Mouse (Mus musculus) granulocyte monocyte progenitor cell, adult 5-6 weeks (primary cell): ENCODE measurements around the gene Tmem211. TPM values are rescaled to one million over a fixed set of nuclear protein-coding genes. Genes with fewer than 3 reads are reported as not detected.
A peak's percentile ranks its signal among the peaks of the same experiment; 100 is the strongest.

ENCODE experiments used
- ATAC-seq: replicated peaks from 2 replicates; pipeline ENCODE4 v1.8.0; 2016; ENCODE audit warnings: mild to moderate bottlenecking, moderate TSS enrichment, inconsistent platforms; ENCODE audit not compliant: poor library complexity, severe bottlenecking
- total RNA-seq, 2 experiments: library from RNA; stranded (forward) in 1 of 2; stranded (reverse) in 1 of 2; fragments of 200-712, 200-1000 nt in 1 of 2; fragments of >200 nt in 1 of 2; fragmentation: Nextera tagmentation in 1 of 2; gene quantifications; 2 replicates each; pipeline ENCODE4 v1.2.3; 2014 to 2017

Tmem211 gene
- total RNA-seq, 2 experiments from 2014 or later: not detected

GRCm38 (mm10) chr5:113210314-113210713 lies 16.4 kb upstream of the Tmem211 start:
- ATAC-seq: no peak

- ATAC-seq: no peak
Measured at GRCm38 (mm10) chr5:113212156-113212835, 14.4 kb upstream of the Tmem211 start.

GRCm38 (mm10) chr5:113214041-113214440 lies 12.7 kb upstream of the Tmem211 start:
- ATAC-seq: no peak

- peak; percentile 12; the same call in 1 of the 2 replicates for ATAC-seq
Measured at GRCm38 (mm10) chr5:113214455-113214854, 12.3 kb upstream of the Tmem211 start.

GRCm38 (mm10) chr5:113215610-113216011 lies 11.1 kb upstream of the Tmem211 start:
- no peak for ATAC-seq

- ATAC-seq: no peak
Measured at GRCm38 (mm10) chr5:113216328-113216960, 10.3 kb upstream of the Tmem211 start.

- ATAC-seq: no peak
Measured at GRCm38 (mm10) chr5:113217076-113217475, 9.6 kb upstream of the Tmem211 start.

GRCm38 (mm10) chr5:113218617-113219235 lies 8.0 kb upstream of the Tmem211 start:
- ATAC-seq: no peak

- ATAC-seq: no peak
Measured at GRCm38 (mm10) chr5:113219450-113219849, 7.3 kb upstream of the Tmem211 start.

- no peak for ATAC-seq
Measured at GRCm38 (mm10) chr5:113219876-113220275, 6.8 kb upstream of the Tmem211 start.

GRCm38 (mm10) chr5:113220383-113221146 lies 6.1 kb upstream of the Tmem211 start:
- ATAC-seq: peak; percentile 43

- ATAC-seq: peak; percentile 62
Measured at GRCm38 (mm10) chr5:113221147-113221865, 5.4 kb upstream of the Tmem211 start, which contains the start of gene 2900026A02Rik. TSS of gene 2900026A02Rik (minus strand) at chr5:113221236.

GRCm38 (mm10) chr5:113223888-113224287 lies 2.8 kb upstream of the Tmem211 start:
- ATAC-seq: no peak

- peak; percentile 68 for ATAC-seq
Measured at GRCm38 (mm10) chr5:113225271-113225670, 1.4 kb upstream of the Tmem211 start.

GRCm38 (mm10) chr5:113225686-113226435 lies 848 bp upstream of the Tmem211 start:
- no peak for ATAC-seq

GRCm38 (mm10) chr5:113230196-113230595 lies 3.5 kb downstream of the Tmem211 start:
- no peak for ATAC-seq

GRCm38 (mm10) chr5:113249263-113249930 lies 22.7 kb downstream of the Tmem211 start:
- no peak for ATAC-seq

GRCm38 (mm10) chr5:113250806-113251205 lies 24.1 kb downstream of the Tmem211 start:
- no peak for ATAC-seq

- no peak for ATAC-seq
Measured at GRCm38 (mm10) chr5:113265637-113266036, 38.9 kb downstream of the Tmem211 start.
